15 mouse cellular contexts compared by ENCODE assay signal in genomic region chr5:121827876-121828275, GRCm38 (mm10). TPM values are rescaled to one million over a fixed set of nuclear protein-coding genes. Genes with fewer than 3 reads are reported as not detected.
DNase-seq lines count a peak whose midpoint lies in the region; ATAC-seq and TF ChIP-seq lines count a peak whose summit lies in the region.
"Had no signal": no experiment of that assay in that cellular context is flagged by ENCODE, and none has a peak within 500 bp of the region (broad histone marks: within the 10 kb centered on the region; RNA-seq: fewer than 3 reads in every experiment).

No protein-coding gene starts in this region.

- H3K4me3 ChIP-seq in heart, embryonic 10.5 days: peak overlapping the region; percentile 60
- peak overlapping the region in 1 of 2 experiments; percentile 63; a peak in 1 of 4 replicates for H3K4me3 ChIP-seq in ES-E14 (ENCODE audit: insufficient read depth in 1 of 2, low read depth in 1 of 2, low read length in 2 of 2, poor library complexity in 1 of 2, severe bottlenecking in 1 of 2)
- H3K4me3 ChIP-seq in forebrain, postnatal 0 days (ENCODE audit: low read depth, low read length): peak overlapping the region; percentile 40; the same call in 1 of the 2 replicates
- 0 out of 2 replicates have a peak overlapping the region, but pooled peaks have one; percentile 46 for H3K4me3 ChIP-seq in midbrain, embryonic 13.5 days (replicated peaks)
- H3K4me3 ChIP-seq in lung, adult 2 months (replicated peaks; ENCODE audit: extremely low read depth, low read depth, low read length): no peak overlapping the region
- H3K4me3 ChIP-seq: myocyte had no signal

- WGBS in heart, embryonic 10.5 days: 81% methylated on average over 4 of the region's 4 CpGs
- 47% methylated on average over 4 of the region's 4 CpGs for WGBS in forebrain, postnatal 0 days
- 81% methylated on average over 4 of the region's 4 CpGs for WGBS in midbrain, embryonic 13.5 days
- whole genome bisulfite sequencing in lung, adult 2 months: 78% methylated on average over 4 of the region's 4 CpGs

- no peak for DNase-seq in heart, embryonic 10.5 days (ENCODE audit: low spot score)
- no peak for DNase-seq in heart, adult 9 months (ENCODE audit: low spot score in 2 of 2)
- no peak for DNase-seq in ES-E14 (ENCODE audit: low read depth, low spot score)
- peak; percentile 67 for DNase-seq in forebrain, postnatal 0 days
- DNase-seq in lung, adult 2 months: no peak
- no peak for DNase-seq in frontal cortex, postnatal 14 days (ENCODE audit: low spot score in 2 of 2)
- DNase-seq in T-cell, adult 2 months (ENCODE audit: low spot score): no peak
- DNase-seq: B cell, adult 2 months; heart, postnatal 14 days; kidney, adult 9 months; layer of hippocampus, adult 9-11 months; liver; thymus, adult 18-20 months had no signal

- H3K4me2 ChIP-seq in forebrain, postnatal 0 days (ENCODE audit: low read depth): peak overlapping the region; percentile 97
- H3K4me2 ChIP-seq in midbrain, embryonic 13.5 days (replicated peaks): peak overlapping the region; percentile 94; the same call in 1 of the 2 replicates

- H3K36me3 ChIP-seq in heart, embryonic 10.5 days: peaks cover 55% of the 10 kb centered on the region
- peaks cover 10% of the 10 kb centered on the region; the same call in 1 of the 2 replicates for H3K36me3 ChIP-seq in ES-E14 (ENCODE audit: control insufficient read depth, insufficient read depth, low read length, poor library complexity, severe bottlenecking)
- H3K36me3 ChIP-seq in forebrain, postnatal 0 days (ENCODE audit: insufficient read depth): no peaks in the 10 kb centered on the region; the same call in 1 of the 2 replicates
- H3K36me3 ChIP-seq in midbrain, embryonic 13.5 days: peaks cover 13% of the 10 kb centered on the region; the same call in 1 of the 2 replicates

- no peak overlapping the region for H3K9ac ChIP-seq in ES-E14 (ENCODE audit: insufficient read depth, low read depth, low read length, poor library complexity, severe bottlenecking)
- 0 out of 2 replicates have a peak overlapping the region, but pooled peaks have one; percentile 47 for H3K9ac ChIP-seq in forebrain, postnatal 0 days
- H3K9ac ChIP-seq in midbrain, embryonic 13.5 days (replicated peaks): no peak overlapping the region

- no peak overlapping the region for H3K27ac ChIP-seq in heart, embryonic 10.5 days
- H3K27ac ChIP-seq in ES-E14 (ENCODE audit: insufficient read depth, low read depth, low read length, poor library complexity, severe bottlenecking): no peak overlapping the region
- no peak overlapping the region for H3K27ac ChIP-seq in forebrain, postnatal 0 days (ENCODE audit: low read depth, low read length)
- no peak overlapping the region; the same call in 1 of the 2 replicates for H3K27ac ChIP-seq in midbrain, embryonic 13.5 days

- peaks cover 29% of the 10 kb centered on the region for H3K27me3 ChIP-seq in heart, embryonic 10.5 days (ENCODE audit: insufficient read depth, poor library complexity, severe bottlenecking)
- no peaks in the 10 kb centered on the region for H3K27me3 ChIP-seq in forebrain, postnatal 0 days (ENCODE audit: insufficient read depth, low read length)
- peaks cover 36% of the 10 kb centered on the region for H3K27me3 ChIP-seq in midbrain, embryonic 13.5 days

- no peak for TF ChIP-seq CTCF in forebrain, postnatal 0 days (IDR thresholded peaks at IDR 0.05; ENCODE audit: low read depth)
- TF ChIP-seq CTCF in lung, adult 2 months (IDR thresholded peaks at IDR 0.05; ENCODE audit: insufficient read depth, low read length): no peak

- TF ChIP-seq POLR2A in lung, adult 2 months (IDR thresholded peaks at IDR 0.05; ENCODE audit: borderline replicate concordance, extremely low read depth, low read depth, low read length): no peak

- in situ Hi-C loops in ES-E14 (cut with MboI; ENCODE audit: low sequenced_read_pairs in 2 of 2, unreplicated experiment in 2 of 2): no loop called here

- peak; percentile 21; the same call in 1 of the 2 replicates for ATAC-seq in forebrain, postnatal 0 days
- ATAC-seq in midbrain, embryonic 13.5 days: no peak; the same call in 1 of the 2 replicates

- H3K4me1 ChIP-seq in heart, embryonic 10.5 days: peaks cover 53% of the 10 kb centered on the region
- H3K4me1 ChIP-seq in ES-E14 (ENCODE audit: control insufficient read depth in 2 of 2, insufficient read depth in 2 of 2, low read length in 2 of 2, poor library complexity in 1 of 2): peaks cover 0 to 4% of the 10 kb centered on the region in 2 experiments; a peak in 1 of 4 replicates
- 0 out of 2 replicates have a peak, but pooled peaks cover 3% of the 10 kb centered on the region for H3K4me1 ChIP-seq in forebrain, postnatal 0 days (ENCODE audit: insufficient read depth)
- peaks cover 19% of the 10 kb centered on the region for H3K4me1 ChIP-seq in midbrain, embryonic 13.5 days (replicated peaks)
- H3K4me1 ChIP-seq in lung, adult 2 months (ENCODE audit: control insufficient read depth, insufficient read depth, low read length): peaks cover 32% of the 10 kb centered on the region

- H3K9me3 ChIP-seq in heart, embryonic 10.5 days: no peaks in the 10 kb centered on the region
- no peaks in the 10 kb centered on the region for H3K9me3 ChIP-seq in ES-E14 (ENCODE audit: control insufficient read depth, insufficient read depth, low read depth, low read length)
- no peaks in the 10 kb centered on the region for H3K9me3 ChIP-seq in forebrain, postnatal 0 days (ENCODE audit: low read length)
- no peaks in the 10 kb centered on the region for H3K9me3 ChIP-seq in midbrain, embryonic 13.5 days

TF ChIP-seq in ES-E14, 5 proteins besides CTCF, POLR2A, EP300 and RAD21:
- TF ChIP-seq CHD2 (IDR thresholded peaks at IDR 0.05; ENCODE audit: low read depth, low read length): no peak
- no peak for TF ChIP-seq HCFC1 (IDR thresholded peaks at IDR 0.05; ENCODE audit: borderline replicate concordance, insufficient read depth, low read length)
- TF ChIP-seq MAFK (IDR thresholded peaks at IDR 0.05; ENCODE audit: insufficient read depth, low read depth, low read length): peak; percentile 67; the same call in 1 of the 2 replicates
- TF ChIP-seq ZC3H11A (IDR thresholded peaks at IDR 0.05; ENCODE audit: borderline replicate concordance, low read depth, low read length): no peak
- TF ChIP-seq ZNF384 (IDR thresholded peaks at IDR 0.05; ENCODE audit: low read depth, low read length): no peak

RNA-seq across cellular contexts. Expression of gene Sh2b3, which starts 9.6 kb away (rescaled TPM):
- 15.3 and 18.2 TPM in 2 replicates for polyA plus RNA-seq in heart, embryonic 10.5 days (2016; fragmentation: Nextera tagmentation; extraction: Ambion mirVana)
- 9.1 and 10.5 TPM in 2 replicates for total RNA-seq in ES-E14 (2012; rRNA removed)
- 11.7 and 14.1 TPM in 2 replicates for total RNA-seq in forebrain, postnatal 0 days (2014; rRNA removed)
- polyA plus RNA-seq in forebrain, postnatal 0 days (2015; fragmentation: Nextera tagmentation; extraction: Ambion mirVana): 4.6 and 6.2 TPM in 2 replicates
- 5.3 and 6.0 TPM in 2 replicates for polyA plus RNA-seq in midbrain, embryonic 13.5 days (2015; fragmentation: Nextera tagmentation; extraction: Ambion mirVana)
- polyA plus RNA-seq in lung, adult 2 months (2012; rRNA removed): 58.8 and 106 TPM in 2 replicates

RNA-seq across cellular contexts. Expression of gene Pheta1, which starts 20.9 kb away (rescaled TPM):
- 20.1 and 32.4 TPM in 2 replicates for polyA plus RNA-seq in heart, embryonic 10.5 days (2016; fragmentation: Nextera tagmentation; extraction: Ambion mirVana)
- total RNA-seq in ES-E14 (2012; rRNA removed): 13.4 and 13.6 TPM in 2 replicates
- 49.7 and 51.5 TPM in 2 replicates for total RNA-seq in forebrain, postnatal 0 days (2014; rRNA removed)
- polyA plus RNA-seq in forebrain, postnatal 0 days (2015; fragmentation: Nextera tagmentation; extraction: Ambion mirVana): 36.3 and 38.7 TPM in 2 replicates
- 52.3 and 56.8 TPM in 2 replicates for polyA plus RNA-seq in midbrain, embryonic 13.5 days (2015; fragmentation: Nextera tagmentation; extraction: Ambion mirVana)
- 20.4 and 25.3 TPM in 2 replicates for polyA plus RNA-seq in lung, adult 2 months (2012; rRNA removed)
